Mouse (Mus musculus) heart, embryonic 12.5 days (tissue): ENCODE data around the gene Srek1. TPM values are rescaled to one million over a fixed set of nuclear protein-coding genes. Genes with fewer than 3 reads are reported as not detected.

Source experiments
- ATAC-seq: fragments of 200-750 bp; cut with Nextera tagmentation; 2 replicates; pipeline ENCODE4 v1.8.0; 2017; ENCODE audit warnings: moderate TSS enrichment, moderate library complexity; ENCODE audit not compliant: insufficient number of reproducible peaks, low FRiP score
- H3K27ac ChIP-seq: fragments of 300-500 bp; sonication (generic); 2 replicates; pipeline ENCODE4 v1.5.1; 2016; ENCODE audit warnings: mild to moderate bottlenecking, moderate library complexity; ENCODE audit not compliant: poor library complexity, severe bottlenecking
- H3K27me3 ChIP-seq: fragments of 300-500 bp; sonication (generic); replicated peaks from 2 replicates; pipeline ENCODE4 v1.6.1; 2016; ENCODE audit warnings: mild to moderate bottlenecking, moderate library complexity
- H3K36me3 ChIP-seq: fragments of 300-500 bp; sonication (generic); 2 replicates; pipeline ENCODE4 v1.6.1; 2016; ENCODE audit warnings: mild to moderate bottlenecking, moderate library complexity
- H3K4me1 ChIP-seq: fragments of 300-500 bp; sonication (generic); replicated peaks from 2 replicates; pipeline ENCODE4 v1.6.1; 2016; ENCODE audit warnings: mild to moderate bottlenecking
- H3K4me2 ChIP-seq: fragments of 300-500 bp; sonication (generic); 2 replicates; pipeline ENCODE4 v1.6.1; 2016; ENCODE audit warnings: mild to moderate bottlenecking, moderate library complexity
- H3K4me3 ChIP-seq: fragments of 300-500 bp; sonication (generic); 2 replicates; pipeline ENCODE4 v1.5.1; 2016; ENCODE audit warnings: mild to moderate bottlenecking
- H3K9ac ChIP-seq: fragments of 300-500 bp; sonication (generic); 2 replicates; pipeline ENCODE4 v1.6.1; 2016; ENCODE audit warnings: mild to moderate bottlenecking, moderate library complexity
- H3K9me3 ChIP-seq: fragments of 300-500 bp; sonication (generic); replicated peaks from 2 replicates; pipeline ENCODE4 v1.6.1; 2016; ENCODE audit warnings: mild to moderate bottlenecking, moderate library complexity
- WGBS: fragments of 180-500 bp; shearing (Covaris S2); methylation state at CpG from one replicate; pipeline ENCODE4 v1.1.7; 2016; 5-methylcytosine and 5-hydroxymethylcytosine counted together
- polyA plus RNA-seq: library from polyadenylated mRNA; unstranded; fragments of >200 nt; fragmentation: Nextera tagmentation; extraction: Ambion mirVana; gene quantifications from 2 replicates; pipeline ENCODE4 v1.2.1, GENCODE M21; 2016

Srek1 gene
- polyA plus RNA-seq, 1 experiment from 2014 or later: 66.7 TPM

- WGBS: 65% methylated on average over 2 of the region's 2 CpGs
- H3K27me3 ChIP-seq: no peaks in the 10 kb centered on the region
- no peak for ATAC-seq
Observed at GRCm38 (mm10) chr13:103726872-103727271, 47.5 kb downstream of the Srek1 start.

GRCm38 (mm10) chr13:103711406-103712025, 62.9 kb downstream of the Srek1 start:
- WGBS: 52% methylated on average over 11 of the region's 11 CpGs
- Histone ChIP-seq H3K27ac (peak overlapping the region; percentile 67), H3K4me3 (no peak overlapping the region), H3K27me3 (no peaks in the 10 kb centered on the region), H3K9me3 (no peaks in the 10 kb centered on the region), H3K36me3 (no peaks in the 10 kb centered on the region), H3K4me2 (0 out of 2 replicates have a peak overlapping the region, but pooled peaks have one; percentile 16), H3K9ac (no peak overlapping the region), H3K4me1 (0 out of 2 replicates have a peak, but pooled peaks cover 6% of the 10 kb centered on the region)
- peak; percentile 57; the same call in 1 of the 2 replicates for ATAC-seq

More at GRCm38 (mm10) chr13:103726872-103727271, 47.5 kb downstream of the Srek1 start:
- no peak overlapping the region for H3K4me3 ChIP-seq
- H3K4me2 ChIP-seq: no peak overlapping the region
- H3K9me3 ChIP-seq: peaks cover 3% of the 10 kb centered on the region; the same call in 1 of the 2 replicates
- no peak overlapping the region for H3K9ac ChIP-seq
- no peak overlapping the region for H3K27ac ChIP-seq
- peaks cover 5% of the 10 kb centered on the region for H3K36me3 ChIP-seq
- no peaks in the 10 kb centered on the region for H3K4me1 ChIP-seq

- Histone ChIP-seq H3K4me1 (0 out of 2 replicates have a peak, but pooled peaks cover 6% of the 10 kb centered on the region), H3K9me3 (no peaks in the 10 kb centered on the region), H3K4me3 (no peak overlapping the region), H3K36me3 (no peaks in the 10 kb centered on the region), H3K9ac (no peak overlapping the region), H3K4me2 (no peak overlapping the region), H3K27ac (no peak overlapping the region), H3K27me3 (no peaks in the 10 kb centered on the region)
- WGBS: 39% methylated on average over 7 of the region's 7 CpGs
- ATAC-seq: no peak
Observed at GRCm38 (mm10) chr13:103710359-103710781, 64.0 kb downstream of the Srek1 start.

- no peak overlapping the region for H3K4me3 ChIP-seq
- no peak overlapping the region for H3K4me2 ChIP-seq
- H3K9ac ChIP-seq: no peak overlapping the region
- H3K27me3 ChIP-seq: no peaks in the 10 kb centered on the region
- peaks cover 8% of the 10 kb centered on the region for H3K4me1 ChIP-seq
- no peaks in the 10 kb centered on the region for H3K36me3 ChIP-seq
- 70% methylated on average over 6 of the region's 6 CpGs for WGBS
- H3K9me3 ChIP-seq: no peaks in the 10 kb centered on the region
- ATAC-seq: no peak
- H3K27ac ChIP-seq: no peak overlapping the region
Observed at GRCm38 (mm10) chr13:103705436-103705978, 68.9 kb downstream of the Srek1 start.

GRCm38 (mm10) chr13:103703833-103704232, 70.6 kb downstream of the Srek1 start:
- 72% methylated on average over 6 of the region's 6 CpGs for WGBS
- H3K27ac ChIP-seq: no peak overlapping the region

GRCm38 (mm10) chr13:103703386-103703785, 71.0 kb downstream of the Srek1 start:
- Histone ChIP-seq H3K4me3 (no peak overlapping the region), H3K27me3 (no peaks in the 10 kb centered on the region), H3K4me1 (peaks cover 6% of the 10 kb centered on the region), H3K27ac (no peak overlapping the region), H3K36me3 (no peaks in the 10 kb centered on the region), H3K9me3 (no peaks in the 10 kb centered on the region), H3K4me2 (no peak overlapping the region), H3K9ac (no peak overlapping the region)
- WGBS: 32% methylated on average over 7 of the region's 7 CpGs
- peak; percentile 68; the same call in 1 of the 2 replicates for ATAC-seq

More at GRCm38 (mm10) chr13:103703833-103704232, 70.6 kb downstream of the Srek1 start:
- Histone ChIP-seq H3K4me3 (no peak overlapping the region), H3K27me3 (no peaks in the 10 kb centered on the region), H3K36me3 (no peaks in the 10 kb centered on the region), H3K9me3 (no peaks in the 10 kb centered on the region), H3K9ac (no peak overlapping the region), H3K4me2 (no peak overlapping the region), H3K4me1 (peaks cover 6% of the 10 kb centered on the region)
- no peak for ATAC-seq

- H3K4me3 ChIP-seq: no peak overlapping the region
- 73% methylated on average over 3 of the region's 3 CpGs for WGBS
- no peak overlapping the region for H3K4me2 ChIP-seq
- no peaks in the 10 kb centered on the region for H3K36me3 ChIP-seq
- no peak overlapping the region for H3K27ac ChIP-seq
- no peaks in the 10 kb centered on the region for H3K9me3 ChIP-seq
- ATAC-seq: no peak
- no peak overlapping the region for H3K9ac ChIP-seq
- no peaks in the 10 kb centered on the region for H3K27me3 ChIP-seq
- peaks cover 9% of the 10 kb centered on the region for H3K4me1 ChIP-seq
Observed at GRCm38 (mm10) chr13:103702266-103702665, 72.1 kb downstream of the Srek1 start.

GRCm38 (mm10) chr13:103700752-103701151, 73.7 kb downstream of the Srek1 start:
- H3K4me2 ChIP-seq: no peak overlapping the region
- no peak overlapping the region for H3K4me3 ChIP-seq
- H3K36me3 ChIP-seq: no peaks in the 10 kb centered on the region
- H3K9ac ChIP-seq: no peak overlapping the region
- no peak for ATAC-seq
- WGBS: 64% methylated on average over 2 of the region's 2 CpGs
- peaks cover 9% of the 10 kb centered on the region for H3K4me1 ChIP-seq
- no peaks in the 10 kb centered on the region for H3K9me3 ChIP-seq
- no peak overlapping the region for H3K27ac ChIP-seq
- H3K27me3 ChIP-seq: no peaks in the 10 kb centered on the region

- no peak overlapping the region for H3K4me3 ChIP-seq
- H3K4me1 ChIP-seq: peaks cover 12% of the 10 kb centered on the region
- no peaks in the 10 kb centered on the region for H3K27me3 ChIP-seq
- no peak for ATAC-seq
- H3K9me3 ChIP-seq: no peaks in the 10 kb centered on the region
- no peak overlapping the region for H3K9ac ChIP-seq
- no peak overlapping the region for H3K27ac ChIP-seq
- WGBS: 49% methylated on average over 9 of the region's 9 CpGs
- no peaks in the 10 kb centered on the region for H3K36me3 ChIP-seq
- no peak overlapping the region for H3K4me2 ChIP-seq
Observed at GRCm38 (mm10) chr13:103697993-103698392, 76.4 kb downstream of the Srek1 start.

- H3K4me3 ChIP-seq: no peak overlapping the region
- ATAC-seq: no peak
- H3K36me3 ChIP-seq: no peaks in the 10 kb centered on the region
- 36% methylated on average over 9 of the region's 9 CpGs for WGBS
- H3K27me3 ChIP-seq: no peaks in the 10 kb centered on the region
- no peak overlapping the region for H3K9ac ChIP-seq
- H3K4me2 ChIP-seq: no peak overlapping the region
- H3K4me1 ChIP-seq: peaks cover 12% of the 10 kb centered on the region
- no peaks in the 10 kb centered on the region for H3K9me3 ChIP-seq
- H3K27ac ChIP-seq: no peak overlapping the region
Observed at GRCm38 (mm10) chr13:103696164-103696563, 78.2 kb downstream of the Srek1 start.

- 70% methylated on average over 6 of the region's 6 CpGs for WGBS
- H3K4me2 ChIP-seq: no peak overlapping the region
Observed at GRCm38 (mm10) chr13:103695456-103695855, 79.0 kb downstream of the Srek1 start.

More at GRCm38 (mm10) chr13:103695456-103695855, 79.0 kb downstream of the Srek1 start:
- Histone ChIP-seq H3K36me3 (no peaks in the 10 kb centered on the region), H3K9me3 (no peaks in the 10 kb centered on the region), H3K27me3 (no peaks in the 10 kb centered on the region), H3K4me1 (0 out of 2 replicates have a peak, but pooled peaks cover 6% of the 10 kb centered on the region), H3K4me3 (no peak overlapping the region), H3K9ac (no peak overlapping the region), H3K27ac (no peak overlapping the region)
- ATAC-seq: no peak
